Mouse (Mus musculus) gastrocnemius, postnatal 10 days (tissue): ENCODE measurements around the gene Shroom1. TPM values are rescaled to one million over a fixed set of nuclear protein-coding genes. Genes with fewer than 3 reads are reported as not detected.

ENCODE experiments used
- DNase-seq: peaks from one replicate; pipeline ENCODE4 v3.0.0; 2021; ENCODE audit warnings: mixed read lengths
- microRNA-seq, 2 experiments: library from miRNA; unstranded; fragments of <30 nt; microRNA quantifications; one replicate each; pipeline ENCODE4 v1.2.0; 2021
- total RNA-seq, 2 experiments: library from RNA; stranded (reverse); gene quantifications; 2 replicates each; pipeline ENCODE4 v1.2.3; 2021

Gene Shroom1
- total RNA-seq, 2 experiments from 2014 or later, result 0.45 to 0.54 TPM

GRCm38 (mm10) chr11:53510351-53510750 lies 53.3 kb downstream of the Shroom1 start:
- no peak for DNase-seq

GRCm38 (mm10) chr11:53516775-53517627 lies 60.0 kb downstream of the Shroom1 start:
- no peak for DNase-seq

Small RNA genes within 50 kb of the gene (microRNA-seq; reads per million reads assigned to microRNA genes)
- gene Mir6920, result 0 reads per million in 2 experiments

Other genes with a start within 250 kb of the Shroom1 start
- 100 to 1,000 TPM; 115 to 122 TPM for gene Hspa4, start 156.7 kb upstream of the Shroom1 start, total RNA-seq
- 1 to 10 TPM; 9.4 to 10.0 TPM for gene Zcchc10, start 132.5 kb upstream of the Shroom1 start, total RNA-seq
- gene Aff4, start 106.4 kb upstream of the Shroom1 start, total RNA-seq, result 100 to 1,000 TPM; 114 to 129 TPM
- not detected for gene Leap2, start 34.0 kb upstream of the Shroom1 start, total RNA-seq
- gene Uqcrq, start 26.4 kb upstream of the Shroom1 start, total RNA-seq, result 100 to 1,000 TPM; 882 to 991 TPM
- under 1 TPM; 0.81 to 0.87 TPM for gene Gdf9, start 26.2 kb upstream of the Shroom1 start, total RNA-seq
- gene Gm10447, start 95 bp upstream of the Shroom1 start, total RNA-seq, result not detected
- gene Gm9837, start 13.3 kb downstream of the Shroom1 start, total RNA-seq, result not detected
- not detected for gene Gm9945, start 23.0 kb downstream of the Shroom1 start, total RNA-seq
- under 1 TPM; 0.23 to 0.27 TPM for gene Sowaha, start 23.1 kb downstream of the Shroom1 start, total RNA-seq
- 10 to 100 TPM; 40.5 to 49.4 TPM for gene Sept8, start 62.1 kb downstream of the Shroom1 start, total RNA-seq
- 10 to 100 TPM in 1 of 2 experiments, 1 to 10 TPM in 1; 9.4 to 11.1 TPM for gene Kif3a, start 110.2 kb downstream of the Shroom1 start, total RNA-seq
- gene Il4, start 161.5 kb downstream of the Shroom1 start, total RNA-seq, result not detected
- gene Il13, start 177.5 kb downstream of the Shroom1 start, total RNA-seq, result not detected